Mouse (Mus musculus): ENCODE measurements around the gene Zfp292.

DNA sequence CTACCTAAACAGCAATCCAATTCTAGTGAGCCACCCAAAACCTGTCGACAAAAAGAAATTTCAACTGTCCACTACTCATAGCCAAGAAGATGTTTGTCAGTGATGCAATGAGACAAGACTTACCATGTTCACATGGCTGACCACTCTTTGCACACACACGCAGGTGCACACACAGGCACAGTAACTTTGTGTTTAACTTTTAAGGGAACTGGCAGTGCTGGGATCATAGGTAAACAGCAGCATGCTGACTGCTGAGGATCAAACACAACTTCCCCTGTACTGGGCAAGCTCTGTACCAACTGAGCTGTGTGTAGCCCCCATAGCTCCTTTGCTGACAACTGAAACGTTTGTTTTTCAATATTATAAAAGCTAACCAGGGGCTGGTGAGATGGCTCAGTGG is 21.3 kb downstream of the Zfp292 start:
- TF ChIP-seq CTCF (IDR thresholded peaks at IDR 0.05; ENCODE audit: control insufficient read depth, insufficient read depth, low read length), result no peak
- TF ChIP-seq POLR2A (IDR thresholded peaks at IDR 0.05; ENCODE audit: borderline replicate concordance, control insufficient read depth, low read depth, low read length), result no peak
